Mouse (Mus musculus) G1E (cell line): ENCODE measurements around the gene Ctcfl.

Experiments used
- CTCF ChIP-seq: IDR thresholded peaks from 2 replicates; pipeline ENCODE4 v1.5.1; 2012; ENCODE audit warnings: low read depth, low read length, inconsistent platforms, mixed read lengths
- GATA1 ChIP-seq: IDR thresholded peaks from 2 replicates; pipeline ENCODE4 v1.6.1; 2012; ENCODE audit warnings: borderline replicate concordance, low read length, inconsistent platforms, mixed read lengths
- GATA2 ChIP-seq: IDR thresholded peaks from 2 replicates; pipeline ENCODE4 v1.6.1; 2012; ENCODE audit warnings: low read depth, low read length, inconsistent platforms, borderline replicate concordance
- POLR2AphosphoS5 ChIP-seq: IDR thresholded peaks from 2 replicates; pipeline ENCODE4 v1.6.1; 2012; ENCODE audit warnings: low read depth, low read length, inconsistent platforms; ENCODE audit not compliant: insufficient replicate concordance
- TAL1 ChIP-seq: conservative IDR thresholded peaks from 2 replicates; pipeline ENCODE4 v1.6.1; 2012; ENCODE audit warnings: low read depth, low read length, inconsistent platforms, mixed read lengths

- TF ChIP-seq CTCF (no peak), POLR2AphosphoS5 (no peak), GATA1 (no peak), TAL1 (no peak), GATA2 (no peak)
Measured at GRCm38 (mm10) chr2:173143611-173144010, 24.3 kb upstream of the Ctcfl start.
